Mouse (Mus musculus) heart, adult 2 months (tissue): ENCODE results near the gene Alkbh3. TPM values are rescaled to one million over a fixed set of nuclear protein-coding genes. Genes with fewer than 3 reads are reported as not detected.

Source experiments
- DNase-seq, 2 experiments: peaks; one replicate each; pipeline ENCODE4 v3.0.0; 2021
- H3K27ac ChIP-seq: fragments of 200-600 bp; 2 replicates; pipeline ENCODE4 v1.8.1; 2022
- H3K27me3 ChIP-seq: fragments of 200-500 bp; 2 replicates; pipeline ENCODE4 v1.6.1; 2012; ENCODE audit warnings: mild to moderate bottlenecking, low read length, inconsistent platforms, mixed read lengths; ENCODE audit not compliant: control insufficient read depth, insufficient read depth
- H3K36me3 ChIP-seq: fragments of 200-500 bp; 2 replicates; pipeline ENCODE4 v1.6.1; 2012; ENCODE audit warnings: low read length, inconsistent platforms; ENCODE audit not compliant: control insufficient read depth, insufficient read depth
- H3K4me1 ChIP-seq: fragments of 200-500 bp; 2 replicates; pipeline ENCODE4 v1.6.1; 2011; ENCODE audit warnings: low read length; ENCODE audit not compliant: control insufficient read depth, insufficient read depth
- H3K4me3 ChIP-seq: fragments of 200-600 bp; 2 replicates; pipeline ENCODE4 v1.8.1; 2022
- H3K79me2 ChIP-seq: fragments of 200-500 bp; replicated peaks from 2 replicates; pipeline ENCODE4 v1.6.1; 2012; ENCODE audit warnings: mild to moderate bottlenecking, inconsistent platforms, low read length, moderate library complexity, mixed read lengths; ENCODE audit not compliant: control insufficient read depth, insufficient read depth
- H3K9ac ChIP-seq: fragments of 200-500 bp; 2 replicates; pipeline ENCODE4 v1.6.1; 2012; ENCODE audit warnings: low read depth, mild to moderate bottlenecking, control low read depth, inconsistent platforms, low read length, mixed read lengths
- CTCF ChIP-seq: fragments of 200-600 bp; IDR thresholded peaks from 2 replicates; pipeline ENCODE4 v1.8.1; 2022; ENCODE audit warnings: antibody characterized with exemption, mild to moderate bottlenecking, moderate library complexity
- EP300 ChIP-seq: fragments of 200-500 bp; IDR thresholded peaks from 2 replicates; pipeline ENCODE4 v1.6.1; 2011; ENCODE audit warnings: low read depth, low read length, control low read depth; ENCODE audit not compliant: insufficient read depth
- POLR2A ChIP-seq: fragments of 200-500 bp; IDR thresholded peaks from 2 replicates; pipeline ENCODE4 v1.6.1; 2011; ENCODE audit warnings: mild to moderate bottlenecking, low read depth, low read length, control low read depth; ENCODE audit not compliant: insufficient read depth
- WGBS: fragments of 180-500 bp; shearing (Covaris S2); methylation state at CpG from one replicate; pipeline ENCODE4 v1.1.7; 2018; 5-methylcytosine and 5-hydroxymethylcytosine counted together
- intact Hi-C: fragments of 180-260 bp; cut with DNase I; formaldehyde crosslinking; loops from one replicate; pipeline ENCODE4 v1.15.1; 2025
- polyA plus RNA-seq: library from polyadenylated mRNA; depleted of rRNA; stranded (reverse); fragments of >200 nt; gene quantifications from 2 replicates; pipeline ENCODE4 v1.2.3, GENCODE M21; 2012
- total RNA-seq, 2 experiments: library from RNA; stranded (reverse); gene quantifications; 2 replicates each; pipeline ENCODE4 v1.2.3; 2021

The Alkbh3 gene
- total and polyA plus RNA-seq, 3 experiments, result 47.5 to 54.3 (median 53.5) TPM

DNA sequence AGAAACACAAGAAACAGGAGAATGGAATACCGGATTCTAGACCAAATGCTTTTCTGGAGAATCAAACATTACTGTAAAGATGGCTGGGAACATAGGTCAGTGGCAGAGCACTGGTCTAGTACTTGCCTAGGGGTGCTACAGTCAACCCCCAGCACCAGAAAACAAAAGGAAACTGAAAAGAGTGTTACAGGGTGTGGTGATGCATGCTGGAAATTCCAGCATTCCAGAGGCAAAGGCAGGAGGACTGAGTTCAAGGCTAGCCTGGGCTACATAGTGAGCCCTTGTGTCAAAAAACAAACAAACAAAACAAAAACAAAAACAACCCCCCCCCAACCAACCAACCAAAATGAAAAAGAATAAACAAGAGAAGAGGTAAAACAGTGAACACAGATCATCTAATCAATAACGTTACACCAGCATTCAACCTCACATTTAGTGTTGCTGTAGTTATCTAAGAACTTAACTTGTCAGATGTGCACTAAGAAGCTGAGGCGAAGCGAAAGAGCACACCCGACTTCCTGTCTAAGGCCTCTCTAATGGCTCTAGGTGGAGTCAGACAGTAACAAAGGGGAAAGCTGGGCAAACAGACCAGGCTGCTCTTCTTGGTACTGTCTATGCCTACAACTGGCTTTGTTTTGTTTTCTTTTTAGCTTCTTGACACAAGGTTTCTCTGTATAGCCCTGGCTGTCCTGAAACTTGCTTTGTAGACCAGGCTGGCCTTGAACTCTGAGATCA lies 30.0 kb upstream of the Alkbh3 start:
- Histone ChIP-seq H3K79me2 (no peaks in the 10 kb centered on the region), H3K4me3 (no peak overlapping the region), H3K4me1 (peaks cover 1% of the 10 kb centered on the region), H3K9ac (no peak overlapping the region), H3K27me3 (no peaks in the 10 kb centered on the region), H3K36me3 (no peaks in the 10 kb centered on the region), H3K27ac (no peak overlapping the region)
- no peak for DNase-seq
- TF ChIP-seq EP300 (no peak), CTCF (no peak), POLR2A (no peak)
- WGBS, result 74% methylated on average over 5 of the region's 5 CpGs
- intact Hi-C loops, result no loop called here

DNA sequence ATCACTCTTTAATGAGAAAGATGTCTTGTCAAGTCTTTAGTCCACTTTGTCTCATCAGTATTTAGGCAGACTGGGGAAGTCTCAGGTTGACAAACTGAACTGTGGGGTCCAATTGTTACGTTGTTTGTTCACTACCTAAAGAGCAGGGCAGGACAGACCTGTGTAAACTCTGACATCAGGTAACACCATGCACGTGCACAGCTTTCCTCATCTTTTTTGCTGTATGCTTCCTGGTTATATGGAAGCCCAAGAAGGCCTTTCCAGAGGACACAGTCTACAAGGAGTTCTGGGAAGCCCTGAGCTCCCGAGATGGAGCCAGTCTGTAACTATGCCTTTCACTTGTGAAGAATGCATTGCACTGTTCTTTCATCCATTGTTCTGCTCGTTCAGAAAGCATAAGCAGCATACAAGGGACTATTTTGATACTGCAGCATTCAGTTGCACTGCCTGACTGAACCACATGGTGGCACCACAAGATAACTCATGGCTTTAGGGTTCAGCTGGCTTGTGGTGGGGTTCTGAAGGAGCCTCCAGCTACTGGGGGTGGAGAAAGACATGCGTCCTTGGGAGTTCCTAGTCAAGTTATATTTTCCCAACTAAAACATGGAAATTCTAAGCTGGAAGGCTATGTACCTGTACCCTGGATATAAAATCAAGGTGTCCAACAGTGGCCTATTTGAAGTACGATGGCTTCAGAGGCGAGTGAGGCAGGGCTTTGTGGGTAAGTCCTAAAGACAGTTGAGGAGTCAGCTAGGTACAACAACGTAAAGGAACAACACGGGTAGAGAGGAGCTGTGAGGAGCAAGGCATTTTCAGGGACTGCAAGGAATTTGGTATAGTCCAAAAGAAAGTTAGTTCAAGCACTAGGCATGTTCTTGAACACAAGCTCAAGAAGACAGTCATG lies 25.1 kb upstream of the Alkbh3 start:
- H3K4me3 ChIP-seq, result no peak overlapping the region
- peak; percentile 43 to 74 for DNase-seq
- no peak overlapping the region for H3K27ac ChIP-seq
- WGBS, result 69% methylated on average over 9 of the region's 9 CpGs
- intact Hi-C loops, result loop anchor here (1.0 to 5.0 kb wide), 3 partner anchors 24 to 255 kb away; no protein-coding TSS in a partner anchor
- H3K36me3 ChIP-seq, result no peaks in the 10 kb centered on the region
- TF ChIP-seq CTCF, result peak; percentile 95
- no peak for TF ChIP-seq POLR2A
- 0 out of 2 replicates have a peak, but pooled peaks have one; percentile 43 for TF ChIP-seq EP300
- H3K9ac ChIP-seq, result no peak overlapping the region
- no peaks in the 10 kb centered on the region for H3K27me3 ChIP-seq
- no peaks in the 10 kb centered on the region for H3K79me2 ChIP-seq
- H3K4me1 ChIP-seq, result no peaks in the 10 kb centered on the region

DNA sequence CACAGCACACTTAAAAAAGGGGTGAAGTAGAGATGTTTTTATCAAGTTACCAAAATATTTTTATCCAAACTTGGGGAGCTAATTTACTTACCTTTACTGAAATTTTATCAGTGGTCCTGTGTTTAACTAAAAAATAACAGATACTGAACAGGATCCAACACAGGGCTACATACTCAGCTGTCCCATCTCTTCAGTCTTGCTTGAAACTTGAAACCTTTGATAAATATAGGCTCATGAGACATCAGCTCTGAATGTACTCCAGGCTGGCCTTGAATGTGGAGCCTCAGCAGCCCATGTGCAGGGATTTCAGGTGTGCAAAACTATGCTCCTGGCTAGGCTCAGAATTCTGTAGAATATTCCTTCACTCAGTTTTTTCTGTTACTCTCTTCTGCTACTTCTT lies 20.0 kb upstream of the Alkbh3 start:
- Histone ChIP-seq H3K36me3 (no peaks in the 10 kb centered on the region), H3K4me3 (no peak overlapping the region), H3K4me1 (no peaks in the 10 kb centered on the region), H3K27ac (no peak overlapping the region), H3K27me3 (no peaks in the 10 kb centered on the region), H3K9ac (no peak overlapping the region), H3K79me2 (no peaks in the 10 kb centered on the region)
- intact Hi-C loops, result no loop called here
- no peak for DNase-seq
- no peak for TF ChIP-seq POLR2A
- no peak for TF ChIP-seq CTCF
- no peak for TF ChIP-seq EP300

DNA sequence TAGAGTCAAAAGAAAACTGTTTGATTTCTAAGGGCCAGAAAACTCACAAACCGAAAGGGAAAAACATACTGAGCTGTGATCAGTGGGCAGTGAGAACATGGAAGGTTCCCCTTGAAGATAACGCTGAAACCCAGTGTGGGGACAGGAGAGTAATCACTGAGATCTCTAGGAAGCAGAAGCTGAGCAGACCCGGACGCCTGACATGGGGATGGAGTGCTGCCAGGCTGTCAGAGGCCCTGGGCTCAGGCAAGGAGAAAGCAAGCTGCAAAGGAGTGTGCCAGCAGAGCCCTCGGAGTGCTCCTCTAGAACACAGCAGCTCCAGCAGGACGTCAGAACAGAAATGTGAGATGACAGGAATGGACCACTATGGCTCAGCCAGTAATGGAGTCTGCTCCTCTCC lies 14.0 kb upstream of the Alkbh3 start:
- 32% methylated on average over 6 of the region's 6 CpGs for WGBS
- Histone ChIP-seq H3K36me3 (no peaks in the 10 kb centered on the region), H3K4me3 (no peak overlapping the region), H3K4me1 (no peaks in the 10 kb centered on the region), H3K27me3 (no peaks in the 10 kb centered on the region), H3K27ac (no peak overlapping the region), H3K9ac (no peak overlapping the region), H3K79me2 (no peaks in the 10 kb centered on the region)
- TF ChIP-seq CTCF, result no peak
- no peak for TF ChIP-seq POLR2A
- TF ChIP-seq EP300, result no peak
- intact Hi-C loops, result no loop called here
- no peak for DNase-seq

DNA sequence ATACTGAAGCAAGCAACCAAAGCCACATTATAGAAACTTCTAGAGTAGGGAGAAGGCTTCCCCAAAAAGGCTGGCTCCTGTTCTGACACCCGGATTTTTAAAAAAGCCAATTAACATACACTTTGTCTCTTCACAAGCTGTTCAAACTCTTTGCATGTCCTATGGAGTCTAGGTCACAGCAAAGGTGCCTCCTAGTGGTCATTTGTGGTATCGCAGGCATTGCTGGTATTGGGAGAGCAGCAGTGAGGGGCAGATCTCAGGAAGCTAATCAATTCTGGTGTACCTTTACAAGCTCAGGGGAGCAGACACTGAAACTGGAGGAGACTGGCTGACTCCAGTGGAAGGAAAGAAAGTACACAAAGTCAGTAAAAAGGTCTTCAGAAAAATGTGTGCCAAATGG lies 8.3 kb downstream of the Alkbh3 start:
- TF ChIP-seq POLR2A (no peak), EP300 (0 out of 2 replicates have a peak, but pooled peaks have one; percentile 61)
- Histone ChIP-seq H3K27me3 (no peaks in the 10 kb centered on the region), H3K27ac (no peak overlapping the region), H3K79me2 (no peaks in the 10 kb centered on the region), H3K36me3 (peaks cover 3% of the 10 kb centered on the region), H3K9ac (no peak overlapping the region), H3K4me1 (0 out of 2 replicates have a peak, but pooled peaks cover 2% of the 10 kb centered on the region), H3K4me3 (no peak overlapping the region)
- DNase-seq, result peak; percentile 68 to 88
- intact Hi-C loops, result loop anchor here (1.0 to 2.0 kb wide), 2 partner anchors 46 to 131 kb away; partner anchors contain the start of gene Gm13889
- WGBS, result 1% methylated on average over 2 of the region's 2 CpGs
